Mouse (Mus musculus): Measurements from ENCODE around the gene Mef2d. TPM values are rescaled to one million over a fixed set of nuclear protein-coding genes. Genes with fewer than 3 reads are reported as not detected.

The Mef2d gene
- polyA plus RNA-seq, 1 experiment from 2014 or later: 15.1 TPM

DNA sequence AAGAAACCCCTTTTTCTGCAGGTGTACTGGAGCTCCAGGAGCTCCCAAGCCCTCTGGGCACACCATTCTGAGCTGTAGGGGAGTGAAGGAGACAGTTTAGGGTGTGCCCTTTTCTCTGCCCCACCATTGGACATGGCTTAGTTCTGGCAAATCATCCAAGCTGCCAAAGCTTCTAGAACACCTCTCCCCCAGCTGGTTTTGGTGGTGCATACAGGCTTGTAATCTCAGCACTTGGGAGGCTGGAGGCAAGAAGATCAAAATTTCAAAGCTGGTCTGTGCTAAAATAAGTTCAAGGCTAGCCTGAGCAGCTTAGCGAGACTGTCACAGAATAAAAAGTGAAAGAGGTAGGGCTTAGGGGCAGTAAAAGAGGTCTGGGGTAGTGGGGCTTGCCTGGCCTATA, 70.2 kb downstream of the Mef2d start:
- no peak for DNase-seq (ENCODE audit: low spot score)
- WGBS: 17% methylated on average over 1 of the region's 1 CpGs
- H3K4me3 ChIP-seq: peak overlapping the region; percentile 48; the same call in 1 of the 2 replicates
- peaks cover 49% of the 10 kb centered on the region for H3K4me1 ChIP-seq (replicated peaks)
- H3K36me3 ChIP-seq: peaks cover 3% of the 10 kb centered on the region; the same call in 1 of the 2 replicates
- peaks cover 100% of the 10 kb centered on the region for H3K27me3 ChIP-seq (ENCODE audit: insufficient read depth, poor library complexity, severe bottlenecking)
- no peak overlapping the region for H3K27ac ChIP-seq
- H3K9me3 ChIP-seq: no peaks in the 10 kb centered on the region

DNA sequence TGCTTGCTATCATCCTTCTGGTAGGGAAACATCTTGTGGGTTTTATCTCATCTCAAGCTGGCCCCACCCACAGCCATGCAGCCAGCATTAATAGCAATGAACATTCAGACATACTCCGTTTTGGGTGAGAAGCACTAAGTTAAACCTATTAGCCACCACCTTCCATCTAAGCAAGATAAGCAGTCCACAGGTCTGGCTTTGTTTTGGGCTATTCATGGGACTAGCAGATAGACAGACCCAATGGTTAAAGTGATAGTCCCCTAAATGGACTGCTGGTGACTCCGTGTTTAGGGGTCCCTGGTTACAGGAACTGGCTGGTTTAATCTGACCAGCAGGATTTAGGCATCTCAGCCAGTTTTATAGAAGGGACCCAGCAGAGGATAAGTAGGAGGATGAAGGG, 70.8 kb downstream of the Mef2d start:
- DNase-seq (ENCODE audit: low spot score): no peak
- H3K4me1 ChIP-seq (replicated peaks): peaks cover 43% of the 10 kb centered on the region
- peaks cover 100% of the 10 kb centered on the region for H3K27me3 ChIP-seq (ENCODE audit: insufficient read depth, poor library complexity, severe bottlenecking)
- no peak overlapping the region for H3K27ac ChIP-seq
- 8% methylated on average over 2 of the region's 2 CpGs for WGBS
- no peaks in the 10 kb centered on the region for H3K9me3 ChIP-seq
- peaks cover 3% of the 10 kb centered on the region; the same call in 1 of the 2 replicates for H3K36me3 ChIP-seq
- peak overlapping the region; percentile 50; the same call in 1 of the 2 replicates for H3K4me3 ChIP-seq

DNA sequence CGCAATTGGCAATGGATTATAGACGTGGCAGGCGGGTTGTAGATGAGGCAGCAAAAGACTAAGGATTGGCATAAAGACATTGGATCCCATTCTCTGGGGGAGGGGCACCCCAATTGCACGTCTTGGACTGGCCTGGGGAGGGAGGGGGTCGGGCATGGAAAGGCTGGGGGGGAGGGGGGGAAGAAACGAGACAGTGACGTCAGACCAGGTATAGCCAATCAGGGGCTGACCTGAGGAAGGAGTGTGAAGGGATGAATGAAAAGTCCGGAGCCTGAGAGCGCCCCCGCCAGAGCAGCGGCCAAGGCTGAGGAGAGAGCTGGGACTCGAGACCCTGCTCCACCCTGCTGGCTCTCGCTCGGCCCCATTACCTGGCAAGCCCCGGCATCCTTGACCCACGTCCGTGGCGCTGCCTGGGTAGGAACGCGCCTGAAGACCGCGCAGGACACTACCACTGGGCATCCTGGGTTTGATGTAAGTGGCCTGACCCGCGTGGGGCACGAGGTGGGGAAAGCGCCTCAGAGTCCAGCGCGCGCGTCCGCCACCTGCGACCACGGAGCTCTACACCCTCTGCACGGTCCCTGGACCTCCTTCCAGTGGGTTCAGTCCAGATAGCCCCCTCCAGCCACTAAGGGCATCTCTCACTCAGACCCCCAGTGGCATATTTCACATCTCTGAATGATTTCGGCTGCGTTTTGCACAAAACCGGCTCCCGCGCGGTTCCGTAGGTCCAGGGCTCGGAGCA, 72.2 kb downstream of the Mef2d start:
- peak overlapping the region; percentile 66 for H3K27ac ChIP-seq
- DNase-seq (ENCODE audit: low spot score): peak; percentile 50
- H3K27me3 ChIP-seq (ENCODE audit: insufficient read depth, poor library complexity, severe bottlenecking): peaks cover 100% of the 10 kb centered on the region
- H3K9me3 ChIP-seq: no peaks in the 10 kb centered on the region
- H3K4me1 ChIP-seq (replicated peaks): peaks cover 35% of the 10 kb centered on the region
- 2% methylated on average over 42 of the region's 42 CpGs for WGBS
- peaks cover 3% of the 10 kb centered on the region; the same call in 1 of the 2 replicates for H3K36me3 ChIP-seq
- H3K4me3 ChIP-seq: peak overlapping the region; percentile 50

DNA sequence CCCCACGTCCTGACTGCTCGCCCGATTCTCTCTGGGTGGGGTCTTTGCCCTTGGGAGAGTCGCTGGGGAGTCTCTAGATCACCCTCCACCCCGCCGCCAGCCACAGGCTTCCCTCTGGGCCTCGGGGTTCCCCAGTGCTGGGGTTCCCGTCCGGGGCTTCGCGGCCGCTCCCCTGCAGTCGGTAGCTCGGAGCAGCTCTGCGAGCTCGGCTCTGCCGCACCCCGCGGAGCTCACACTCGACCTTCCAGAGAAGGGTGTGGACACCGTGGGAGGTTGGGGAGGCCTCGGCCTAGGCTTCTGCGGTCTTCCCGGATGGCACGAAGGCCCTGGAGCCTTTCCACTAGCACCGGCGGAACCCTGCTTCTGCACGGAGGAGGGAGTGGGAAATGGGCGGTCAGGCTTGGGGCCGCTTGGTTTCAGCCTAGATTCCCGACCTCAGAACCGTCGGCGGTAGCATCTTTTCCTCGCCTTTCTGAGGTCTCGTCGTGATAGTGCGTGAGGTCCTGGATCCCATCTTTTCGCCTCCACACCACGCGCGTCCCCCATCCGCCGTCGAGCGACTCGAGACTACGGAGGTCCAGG, 72.9 kb downstream of the Mef2d start:
- peaks cover 100% of the 10 kb centered on the region for H3K27me3 ChIP-seq (ENCODE audit: insufficient read depth, poor library complexity, severe bottlenecking)
- H3K36me3 ChIP-seq: peaks cover 3% of the 10 kb centered on the region; the same call in 1 of the 2 replicates
- peaks cover 29% of the 10 kb centered on the region for H3K4me1 ChIP-seq (replicated peaks)
- DNase-seq (ENCODE audit: low spot score): no peak
- H3K27ac ChIP-seq: peak overlapping the region; percentile 66
- WGBS: under 1% methylated on average over 48 of the region's 48 CpGs
- peak overlapping the region; percentile 50 for H3K4me3 ChIP-seq
- H3K9me3 ChIP-seq: no peaks in the 10 kb centered on the region

DNA sequence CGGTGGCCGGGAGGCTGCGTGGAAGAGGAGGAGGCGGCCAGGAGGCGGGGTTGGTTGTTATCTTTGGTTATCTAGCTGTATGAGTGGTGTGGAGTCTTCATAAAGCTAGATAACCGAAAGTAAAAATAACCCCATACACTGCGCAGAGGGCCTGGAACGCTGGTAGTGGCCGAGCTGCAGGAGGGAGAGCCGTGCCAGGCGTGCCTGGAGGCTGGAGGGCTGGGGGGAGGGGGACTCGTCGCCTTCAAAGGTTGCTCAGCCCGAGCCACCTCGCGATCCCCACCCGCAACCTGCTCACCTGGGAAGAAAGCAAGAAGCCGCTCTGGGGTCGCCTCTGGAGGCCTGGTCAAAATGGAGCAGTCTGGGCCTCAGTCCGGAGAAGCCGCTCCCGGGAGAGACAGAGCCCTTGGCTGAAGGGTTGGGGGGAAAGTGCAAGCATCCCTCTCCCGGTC, 73.4 kb downstream of the Mef2d start:
- WGBS: 1% methylated on average over 23 of the region's 23 CpGs
- peaks cover 100% of the 10 kb centered on the region for H3K27me3 ChIP-seq (ENCODE audit: insufficient read depth, poor library complexity, severe bottlenecking)
- H3K27ac ChIP-seq: peak overlapping the region; percentile 66; the same call in 1 of the 2 replicates
- H3K4me1 ChIP-seq (replicated peaks): peaks cover 29% of the 10 kb centered on the region
- H3K9me3 ChIP-seq: no peaks in the 10 kb centered on the region
- no peak for DNase-seq (ENCODE audit: low spot score)
- H3K4me3 ChIP-seq: peak overlapping the region; percentile 50
- H3K36me3 ChIP-seq: peaks cover 3% of the 10 kb centered on the region; the same call in 1 of the 2 replicates

DNA sequence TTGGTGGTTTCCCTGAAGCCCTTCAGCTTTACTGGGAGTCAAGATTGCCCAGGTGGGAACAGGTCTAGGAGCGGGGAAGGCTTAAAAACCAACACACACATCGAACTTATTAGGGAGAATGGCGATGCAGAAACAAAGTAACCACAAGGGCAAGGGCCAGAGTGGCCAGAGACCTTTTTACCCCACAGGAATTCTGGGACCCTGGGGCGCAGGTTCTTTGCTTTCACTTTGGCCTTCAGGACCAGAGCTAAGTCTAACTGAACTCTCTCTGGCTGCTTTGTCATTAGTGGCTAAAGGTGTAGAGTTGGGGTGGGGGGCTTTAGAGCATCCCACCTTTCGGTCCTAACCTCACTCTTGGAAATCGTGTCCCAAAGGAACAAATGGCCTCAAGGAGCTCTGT, 73.9 kb downstream of the Mef2d start:
- H3K36me3 ChIP-seq: peaks cover 3% of the 10 kb centered on the region; the same call in 1 of the 2 replicates
- H3K4me3 ChIP-seq: peak overlapping the region; percentile 50; the same call in 1 of the 2 replicates
- WGBS: under 1% methylated on average over 6 of the region's 6 CpGs
- DNase-seq (ENCODE audit: low spot score): no peak
- peaks cover 100% of the 10 kb centered on the region for H3K27me3 ChIP-seq (ENCODE audit: insufficient read depth, poor library complexity, severe bottlenecking)
- peaks cover 34% of the 10 kb centered on the region for H3K4me1 ChIP-seq (replicated peaks)
- no peak overlapping the region; the same call in 1 of the 2 replicates for H3K27ac ChIP-seq
- H3K9me3 ChIP-seq: no peaks in the 10 kb centered on the region

DNA sequence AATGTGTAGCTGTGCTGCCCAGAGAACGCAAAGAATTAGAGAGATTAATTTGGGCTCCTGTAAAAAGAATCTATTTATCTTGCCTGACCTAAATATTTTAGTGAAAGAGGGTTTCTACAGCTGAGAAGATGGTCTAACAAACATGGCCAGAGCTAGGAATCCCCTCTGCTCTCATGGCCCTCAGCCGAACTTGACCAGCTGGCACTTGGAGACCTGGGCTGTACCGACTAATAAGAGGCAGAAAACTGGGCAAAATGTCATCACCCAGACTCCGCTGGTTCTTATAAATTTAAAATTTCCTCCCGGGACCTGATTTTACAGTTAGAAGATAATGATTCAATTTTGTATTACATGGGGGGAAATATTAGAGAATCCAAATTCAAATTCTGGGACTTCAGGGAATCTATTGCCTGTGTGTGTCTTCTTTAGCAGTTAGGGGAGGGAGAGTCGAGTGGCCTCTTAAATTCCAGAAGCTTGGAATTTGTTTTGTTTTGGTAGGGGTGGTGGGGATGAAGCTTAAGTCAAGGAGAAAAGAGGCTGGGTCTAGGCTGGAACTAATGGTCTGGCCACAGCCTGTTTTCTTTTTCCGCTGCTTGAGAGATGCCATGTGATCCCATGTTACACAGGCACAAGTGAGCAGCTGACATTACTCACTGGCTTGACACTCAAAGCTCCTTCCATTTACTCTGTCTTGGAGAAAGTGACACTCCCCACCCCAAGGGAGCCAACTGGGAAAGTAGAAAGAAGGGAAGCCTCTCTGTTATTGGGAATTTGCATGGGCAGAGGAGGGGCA, 74.6 kb downstream of the Mef2d start:
- Histone ChIP-seq H3K36me3 (peaks cover 9% of the 10 kb centered on the region; the same call in 1 of the 2 replicates), H3K27me3 (ENCODE audit: insufficient read depth, poor library complexity, severe bottlenecking) (peaks cover 100% of the 10 kb centered on the region), H3K4me3 (peak overlapping the region; percentile 50; the same call in 1 of the 2 replicates), H3K9me3 (no peaks in the 10 kb centered on the region), H3K4me1 (replicated peaks) (peaks cover 40% of the 10 kb centered on the region), H3K27ac (no peak overlapping the region; the same call in 1 of the 2 replicates)
- no peak for DNase-seq (ENCODE audit: low spot score)
- whole genome bisulfite sequencing: 9% methylated on average over 7 of the region's 7 CpGs

DNA sequence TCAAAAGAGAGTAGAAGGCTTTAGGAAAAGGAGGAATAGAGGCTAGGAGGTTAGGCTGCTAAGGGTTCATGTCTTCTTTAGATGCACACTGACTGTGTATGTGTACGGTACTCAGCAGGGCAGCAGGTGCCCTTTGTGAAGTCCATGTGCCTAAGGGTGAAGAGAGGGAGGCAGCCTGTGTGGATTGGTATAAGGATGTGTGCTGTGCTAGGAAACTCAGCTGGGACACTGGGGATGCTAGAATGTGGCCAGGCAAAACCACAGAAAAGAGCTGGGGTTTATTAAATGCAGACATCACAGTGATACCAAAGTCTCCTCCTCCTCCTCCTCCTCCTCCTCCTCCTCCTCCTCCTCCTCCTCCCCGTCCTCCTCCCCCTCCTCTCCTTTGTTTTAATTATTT, 75.5 kb downstream of the Mef2d start:
- H3K36me3 ChIP-seq: peaks cover 9% of the 10 kb centered on the region; the same call in 1 of the 2 replicates
- DNase-seq (ENCODE audit: low spot score): no peak
- 43% methylated on average over 1 of the region's 2 CpGs for WGBS

DNA sequence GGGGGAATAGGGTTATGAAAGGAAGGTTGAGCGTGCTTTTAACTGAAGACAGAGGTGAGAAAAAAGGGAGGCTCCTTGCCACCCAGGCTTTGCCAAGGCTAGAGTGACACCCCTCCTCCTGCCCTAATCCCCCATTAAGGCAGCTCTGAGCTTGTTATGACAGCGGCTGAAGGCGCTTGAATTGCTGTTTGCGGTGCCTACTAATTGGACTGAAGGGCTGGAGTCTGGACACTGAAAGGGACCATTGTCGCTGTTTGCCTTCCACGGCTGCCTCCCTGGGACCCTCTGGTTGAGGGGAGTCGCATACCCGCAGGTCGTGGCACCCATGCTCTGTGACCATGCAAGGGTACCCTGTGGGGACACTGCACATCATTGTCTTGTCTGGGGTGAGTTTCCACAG, 77.8 kb downstream of the Mef2d start:
- H3K27ac ChIP-seq: no peak overlapping the region
- H3K4me1 ChIP-seq (replicated peaks): peaks cover 39% of the 10 kb centered on the region
- no peaks in the 10 kb centered on the region for H3K9me3 ChIP-seq
- no peak for DNase-seq (ENCODE audit: low spot score)
- peaks cover 100% of the 10 kb centered on the region for H3K27me3 ChIP-seq (ENCODE audit: insufficient read depth, poor library complexity, severe bottlenecking)
- WGBS: 18% methylated on average over 9 of the region's 9 CpGs
- peaks cover 12% of the 10 kb centered on the region; the same call in 1 of the 2 replicates for H3K36me3 ChIP-seq
- no peak overlapping the region for H3K4me3 ChIP-seq

More for the DNA sequence above, 75.5 kb downstream of the Mef2d start:
- Histone ChIP-seq H3K27me3 (ENCODE audit: insufficient read depth, poor library complexity, severe bottlenecking) (peaks cover 100% of the 10 kb centered on the region), H3K4me1 (replicated peaks) (peaks cover 48% of the 10 kb centered on the region), H3K4me3 (no peak overlapping the region), H3K27ac (no peak overlapping the region), H3K9me3 (no peaks in the 10 kb centered on the region)

DNA sequence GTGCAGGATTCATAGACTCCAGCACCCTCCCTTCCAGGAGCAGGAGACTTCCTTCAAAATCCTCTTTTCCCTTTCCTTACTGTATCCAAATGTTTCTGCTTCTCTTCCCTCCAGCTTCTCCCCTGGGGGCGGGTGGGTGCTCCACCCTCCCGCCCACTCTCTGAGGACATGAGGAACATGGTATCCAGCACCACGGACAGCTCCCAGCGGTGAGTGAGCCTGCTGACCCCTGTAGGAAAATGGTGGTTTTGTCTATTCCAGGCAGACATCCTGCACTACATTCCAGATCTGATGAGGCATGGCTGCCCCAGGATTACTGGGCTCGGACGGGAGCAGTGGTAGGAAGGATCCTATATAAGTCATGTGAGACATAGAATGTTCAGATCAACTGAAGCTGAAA, 78.7 kb downstream of the Mef2d start:
- Histone ChIP-seq H3K27ac (peak overlapping the region; percentile 64; the same call in 1 of the 2 replicates), H3K4me3 (no peak overlapping the region), H3K4me1 (replicated peaks) (peaks cover 39% of the 10 kb centered on the region), H3K36me3 (peaks cover 19% of the 10 kb centered on the region; the same call in 1 of the 2 replicates), H3K9me3 (no peaks in the 10 kb centered on the region), H3K27me3 (ENCODE audit: insufficient read depth, poor library complexity, severe bottlenecking) (peaks cover 100% of the 10 kb centered on the region)
- 5% methylated on average over 6 of the region's 6 CpGs for WGBS
- DNase-seq (ENCODE audit: low spot score): peak; percentile 79

Data from hindbrain, embryonic 10.5 days (tissue).